Mouse (Mus musculus): ENCODE results near the gene Gm37240. TPM values are rescaled to one million over a fixed set of nuclear protein-coding genes. Genes with fewer than 3 reads are reported as not detected.

Gene Gm37240
- polyA plus RNA-seq, 1 experiment, result 0.26 TPM

DNA sequence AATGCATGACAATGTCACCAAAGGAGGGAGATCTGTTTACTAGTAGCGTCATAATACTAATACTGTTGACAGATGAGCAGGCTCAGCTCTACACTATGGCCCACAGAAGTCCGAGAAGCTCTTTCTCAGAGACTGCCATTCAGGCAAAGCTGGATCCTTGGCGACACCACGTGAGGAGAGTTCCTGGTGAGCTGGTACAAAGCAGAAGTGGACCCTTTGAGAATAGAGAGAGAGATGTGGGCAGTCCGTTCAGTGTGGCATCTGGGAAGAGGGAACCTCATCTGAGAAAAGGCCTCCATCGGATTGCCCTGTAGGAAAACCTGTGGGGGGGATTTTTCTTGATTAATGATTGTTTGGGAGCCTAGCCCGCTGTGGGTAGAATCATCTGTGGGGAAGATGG, 770.3 kb downstream of the Gm37240 start:
- DNase-seq (ENCODE audit: extremely low spot score in 1 of 2, low spot score in 1 of 2), result no peak

DNA sequence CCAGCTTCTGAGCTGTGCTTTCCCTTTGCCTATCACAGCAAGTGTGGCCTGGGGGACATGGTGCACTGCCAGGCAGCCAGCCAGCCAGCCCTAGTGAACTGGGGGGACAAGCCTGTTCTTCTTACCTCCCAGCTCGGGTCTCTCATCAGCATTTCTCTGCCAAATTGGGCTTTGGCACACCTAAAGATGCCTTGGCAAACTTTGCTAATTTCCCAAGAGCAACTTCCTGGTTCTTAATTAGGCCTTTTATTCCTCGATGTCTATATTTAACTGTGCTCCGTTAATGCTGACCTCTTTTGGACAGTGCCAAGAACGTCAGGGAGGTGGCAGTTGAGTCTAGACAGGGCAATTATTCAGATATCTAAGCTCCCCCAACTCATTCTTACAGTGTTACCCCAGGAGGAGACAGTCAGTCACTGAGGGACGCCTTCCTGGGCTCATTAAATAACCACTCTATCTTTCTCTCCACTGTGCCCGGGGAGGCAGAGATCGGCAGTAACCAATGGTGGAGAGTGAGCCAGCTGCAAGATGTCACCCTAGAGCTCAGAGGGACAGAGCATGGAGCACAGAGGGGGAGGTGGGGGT, 771.3 kb downstream of the Gm37240 start:
- peak in 1 of 2 experiments; percentile 48 for DNase-seq (ENCODE audit: extremely low spot score in 1 of 2, low spot score in 1 of 2)

DNA sequence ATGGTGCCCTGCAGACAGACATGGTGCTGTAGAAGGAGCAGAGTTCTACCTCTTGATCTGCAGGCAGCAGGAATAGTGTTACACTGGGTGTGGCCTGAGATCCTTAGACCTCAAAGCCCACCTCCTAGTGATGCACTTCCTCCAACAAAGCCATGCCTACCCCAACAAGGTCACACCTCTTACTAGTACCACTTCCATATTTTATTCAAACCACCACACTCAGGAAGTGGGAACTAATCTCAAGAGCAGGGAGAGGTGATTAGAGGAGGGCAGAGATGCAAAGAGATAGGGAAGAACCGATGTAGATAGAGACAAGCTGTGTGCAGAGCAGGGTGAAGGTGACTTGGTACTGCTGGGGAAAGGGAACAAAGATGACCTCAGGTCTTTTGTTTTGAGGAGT, 773.8 kb downstream of the Gm37240 start:
- no peak for DNase-seq (ENCODE audit: extremely low spot score in 1 of 2, low spot score in 1 of 2)

GRCm38 (mm10) chr3:85110762-85111161, 776.6 kb downstream of the Gm37240 start:
- peak in 1 of 2 experiments; percentile 53 for DNase-seq (ENCODE audit: extremely low spot score in 1 of 2, low spot score in 1 of 2)

GRCm38 (mm10) chr3:85109221-85109620, 778.1 kb downstream of the Gm37240 start:
- no peak for DNase-seq (ENCODE audit: extremely low spot score in 1 of 2, low spot score in 1 of 2)

GRCm38 (mm10) chr3:85108396-85108795, 778.9 kb downstream of the Gm37240 start:
- no peak for DNase-seq (ENCODE audit: extremely low spot score in 1 of 2, low spot score in 1 of 2)

DNA sequence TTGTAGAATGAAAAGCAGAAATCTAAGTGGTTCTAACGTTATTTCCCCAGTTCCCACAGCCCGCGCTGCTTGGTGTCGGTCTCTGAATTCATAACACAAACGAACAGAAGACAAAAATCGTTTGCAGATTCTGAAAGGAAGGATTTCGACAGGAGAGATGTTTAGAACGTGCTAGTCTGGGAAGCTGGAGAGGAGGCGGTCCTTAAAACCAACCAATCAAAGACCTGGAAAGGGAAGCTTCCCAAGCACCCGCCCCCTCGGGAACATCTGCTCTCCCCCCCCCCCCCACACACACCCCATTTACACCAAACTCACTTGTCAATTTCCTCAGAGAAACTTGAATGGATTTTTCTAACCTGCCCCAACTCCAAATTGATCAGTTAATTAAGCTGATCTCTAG, 780.4 kb downstream of the Gm37240 start:
- DNase-seq (ENCODE audit: extremely low spot score in 1 of 2, low spot score in 1 of 2), result peak in 1 of 2 experiments; percentile 17

- DNase-seq (ENCODE audit: extremely low spot score in 1 of 2, low spot score in 1 of 2), result no peak
Measured at GRCm38 (mm10) chr3:85104301-85104700, 783.0 kb downstream of the Gm37240 start.

DNA sequence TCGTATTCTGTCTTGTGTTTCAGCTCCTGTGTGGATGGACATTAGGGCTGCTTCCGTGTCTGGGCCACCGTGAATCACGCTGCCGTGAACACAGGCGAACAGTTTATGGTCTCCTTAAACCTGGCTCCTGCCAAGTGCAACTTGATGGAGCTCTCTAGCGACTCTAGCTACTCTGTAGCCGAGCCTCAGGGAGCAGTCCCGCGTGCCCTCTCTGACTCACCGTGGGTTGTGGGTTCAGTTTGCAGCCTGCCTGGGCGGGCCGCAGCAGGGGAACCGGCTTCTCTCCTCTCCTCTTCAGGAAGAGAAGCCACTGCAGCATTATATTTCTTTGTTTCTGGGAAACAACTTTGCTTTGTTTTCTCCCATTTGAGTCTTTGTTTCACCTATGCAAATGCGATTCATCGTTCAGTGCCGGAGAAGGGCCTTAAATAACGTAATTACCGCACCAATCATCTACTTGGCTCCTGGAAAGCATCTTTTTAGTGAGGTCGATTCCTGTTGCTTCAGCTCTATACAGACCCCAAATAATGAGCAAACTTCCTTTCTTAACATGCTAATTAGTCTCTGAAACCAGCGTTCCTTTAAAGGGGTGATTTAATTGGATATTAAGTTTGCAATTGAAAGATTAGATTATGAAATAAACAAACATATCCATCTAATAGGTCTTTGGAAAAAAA, 806.3 kb downstream of the Gm37240 start:
- no peak for DNase-seq (ENCODE audit: extremely low spot score in 1 of 2, low spot score in 1 of 2)

DNA sequence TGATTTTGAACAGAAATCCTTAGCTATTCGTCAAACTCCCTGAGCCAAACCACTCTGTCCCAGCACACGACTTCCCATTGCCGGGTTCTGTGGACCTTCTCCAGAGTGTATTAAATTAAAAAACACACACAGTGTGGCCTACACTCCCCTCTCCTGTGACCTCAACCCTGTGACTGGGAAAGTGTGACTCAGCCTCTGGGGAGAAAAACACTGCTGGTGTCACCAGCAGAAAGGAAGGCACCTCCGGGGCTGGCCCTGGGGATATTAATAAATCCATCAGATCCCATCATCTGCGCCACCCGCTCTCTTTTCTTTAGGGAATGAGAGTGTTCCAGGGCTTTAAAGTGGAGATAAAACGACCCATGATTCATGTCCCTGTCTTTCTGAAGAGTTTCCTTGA, 823.2 kb downstream of the Gm37240 start:
- DNase-seq (ENCODE audit: extremely low spot score in 1 of 2, low spot score in 1 of 2), result no peak

DNA sequence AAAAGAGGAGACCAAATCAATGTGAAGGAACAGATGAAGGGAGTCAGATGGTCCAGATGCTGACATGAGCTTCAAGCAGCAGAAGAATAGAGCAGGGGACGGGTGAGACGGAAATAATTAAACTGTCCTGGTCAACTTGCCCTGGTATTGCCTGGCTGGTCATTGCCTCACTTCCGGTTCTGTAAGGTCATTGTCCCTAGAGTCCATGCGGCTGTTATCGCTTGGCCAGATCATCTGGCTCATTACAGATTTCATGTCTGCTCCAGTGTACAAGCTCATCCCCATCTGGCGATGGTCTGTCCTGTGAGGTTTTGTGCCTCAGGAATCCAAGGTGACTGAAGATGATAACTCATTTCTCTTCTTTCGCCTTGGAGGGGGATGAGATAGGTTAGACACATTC, 827.2 kb downstream of the Gm37240 start:
- no peak for DNase-seq (ENCODE audit: extremely low spot score in 1 of 2, low spot score in 1 of 2)

DNA sequence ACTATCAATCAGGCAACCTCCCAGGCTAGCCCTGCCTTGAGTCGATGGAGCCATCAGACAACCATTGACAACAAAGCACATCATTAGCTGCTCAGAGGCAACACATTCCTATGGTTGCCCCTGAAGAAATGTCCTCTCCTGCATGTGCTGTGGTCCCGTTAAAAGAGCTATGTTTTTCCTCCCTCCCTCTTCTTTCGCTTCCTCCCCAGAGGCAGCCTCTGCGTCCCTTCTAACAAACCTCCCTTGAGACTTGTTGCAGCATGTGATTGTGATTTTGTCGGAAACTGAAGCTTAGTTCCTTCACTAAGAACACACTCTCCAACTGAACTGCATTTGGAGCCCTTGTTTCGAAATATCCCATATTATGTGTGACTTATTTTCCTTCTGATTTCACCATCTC, 830.1 kb downstream of the Gm37240 start:
- DNase-seq (ENCODE audit: extremely low spot score in 1 of 2, low spot score in 1 of 2), result no peak

DNA sequence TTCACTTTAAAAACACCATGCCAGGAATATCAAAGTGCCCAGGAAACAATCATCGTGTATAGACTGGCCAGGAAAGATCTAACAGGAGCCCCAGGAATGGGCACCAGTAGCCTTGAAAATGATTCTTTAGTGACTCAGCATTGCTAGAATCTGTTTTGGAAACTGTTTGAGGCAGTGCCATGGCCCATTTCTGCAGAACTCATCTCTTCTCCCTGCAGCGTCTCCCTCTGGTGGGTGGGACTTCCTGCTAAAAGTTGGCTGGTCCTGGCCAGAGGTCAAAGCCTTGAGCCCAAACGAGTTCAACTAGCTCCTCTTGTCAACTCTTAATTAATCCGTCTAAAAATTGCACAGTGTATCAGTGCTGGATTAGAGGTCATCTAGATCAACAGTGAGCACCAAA, 833.8 kb downstream of the Gm37240 start:
- no peak for DNase-seq (ENCODE audit: extremely low spot score in 1 of 2, low spot score in 1 of 2)

GRCm38 (mm10) chr3:85052196-85052595, 835.1 kb downstream of the Gm37240 start:
- no peak for DNase-seq (ENCODE audit: extremely low spot score in 1 of 2, low spot score in 1 of 2)

- DNase-seq (ENCODE audit: extremely low spot score in 1 of 2, low spot score in 1 of 2), result no peak
Measured at GRCm38 (mm10) chr3:85048569-85048968, 838.7 kb downstream of the Gm37240 start.

GRCm38 (mm10) chr3:85043679-85044218, 843.6 kb downstream of the Gm37240 start:
- DNase-seq (ENCODE audit: extremely low spot score in 1 of 2, low spot score in 1 of 2), result peak in 1 of 2 experiments; percentile 56

- no peak for DNase-seq (ENCODE audit: extremely low spot score in 1 of 2, low spot score in 1 of 2)
Measured at GRCm38 (mm10) chr3:85042126-85042525, 845.2 kb downstream of the Gm37240 start.

- DNase-seq (ENCODE audit: extremely low spot score in 1 of 2, low spot score in 1 of 2), result no peak
Measured at GRCm38 (mm10) chr3:85029141-85029540, 858.2 kb downstream of the Gm37240 start.

DNA sequence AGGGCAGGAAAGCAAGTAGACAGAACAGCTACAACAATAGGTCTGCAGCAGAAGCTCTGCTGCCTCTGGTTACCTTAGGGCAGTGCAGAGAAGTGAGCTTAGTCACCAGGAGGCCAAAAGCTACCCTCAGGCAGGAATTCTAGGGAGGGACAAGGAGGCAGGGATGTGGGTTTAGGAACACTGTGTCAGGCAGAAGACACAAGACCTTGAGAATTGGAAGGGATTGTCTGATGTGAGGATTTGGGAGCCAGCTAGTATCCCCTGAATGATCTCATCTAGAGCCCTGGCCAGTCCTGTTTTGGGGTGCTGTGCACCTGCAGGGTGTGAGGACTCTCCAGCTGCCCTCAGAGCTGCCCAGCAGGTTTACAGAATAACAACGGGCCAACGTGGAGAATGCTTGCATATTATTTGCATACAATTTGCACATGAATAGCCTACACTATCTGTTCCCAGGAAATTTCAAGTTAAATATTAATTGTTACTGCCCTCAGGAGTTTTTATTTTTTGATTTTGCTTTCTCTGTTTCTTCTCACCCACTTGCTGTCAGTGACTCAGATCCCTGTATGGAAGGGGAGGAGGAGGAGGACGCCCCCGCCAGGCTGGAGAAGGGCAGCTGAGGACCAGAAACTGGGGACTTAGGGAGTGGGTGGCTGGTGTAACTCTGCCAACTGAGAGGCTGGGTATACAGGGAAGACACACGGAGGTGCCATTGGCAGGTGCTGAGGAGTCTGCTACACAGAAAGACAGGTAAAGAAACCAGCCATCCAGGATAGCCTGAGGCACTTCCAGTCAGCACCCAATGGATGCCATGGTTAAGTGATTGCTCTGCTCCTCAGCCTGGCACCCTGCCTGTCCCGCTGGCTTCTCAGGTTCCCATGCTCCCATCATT, 862.3 kb downstream of the Gm37240 start:
- DNase-seq (ENCODE audit: extremely low spot score in 1 of 2, low spot score in 1 of 2), result peak; percentile 75 to 83

DNA sequence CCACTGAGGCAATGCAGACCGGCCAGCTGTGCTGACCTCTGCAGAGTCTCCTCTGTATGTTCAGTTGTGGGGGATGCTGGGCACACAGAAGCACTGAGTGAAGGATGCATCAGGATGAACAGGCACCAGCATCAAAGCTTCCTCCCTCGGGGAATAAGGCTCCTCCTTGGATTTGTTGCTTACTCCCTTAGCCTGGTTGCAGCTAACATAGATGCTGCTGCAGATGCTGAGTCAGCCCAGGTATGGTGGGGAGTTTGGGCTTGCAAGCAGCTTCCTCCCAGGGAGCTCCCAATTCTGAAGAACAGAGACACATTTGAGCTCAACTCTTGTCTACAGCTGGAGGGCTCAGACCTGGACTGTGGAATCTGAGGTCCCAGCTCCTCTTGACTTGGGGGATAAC, 863.1 kb downstream of the Gm37240 start:
- DNase-seq (ENCODE audit: extremely low spot score in 1 of 2, low spot score in 1 of 2), result no peak

GRCm38 (mm10) chr3:85022800-85023199, 864.5 kb downstream of the Gm37240 start:
- DNase-seq (ENCODE audit: extremely low spot score in 1 of 2, low spot score in 1 of 2), result no peak

Measured in frontal cortex, adult 2 months (tissue).